Mouse (Mus musculus): ENCODE data around the gene Mier2. TPM values are rescaled to one million over a fixed set of nuclear protein-coding genes. Genes with fewer than 3 reads are reported as not detected.

Mier2 gene
- polyA plus RNA-seq, 1 experiment, result 40.1 TPM

DNA sequence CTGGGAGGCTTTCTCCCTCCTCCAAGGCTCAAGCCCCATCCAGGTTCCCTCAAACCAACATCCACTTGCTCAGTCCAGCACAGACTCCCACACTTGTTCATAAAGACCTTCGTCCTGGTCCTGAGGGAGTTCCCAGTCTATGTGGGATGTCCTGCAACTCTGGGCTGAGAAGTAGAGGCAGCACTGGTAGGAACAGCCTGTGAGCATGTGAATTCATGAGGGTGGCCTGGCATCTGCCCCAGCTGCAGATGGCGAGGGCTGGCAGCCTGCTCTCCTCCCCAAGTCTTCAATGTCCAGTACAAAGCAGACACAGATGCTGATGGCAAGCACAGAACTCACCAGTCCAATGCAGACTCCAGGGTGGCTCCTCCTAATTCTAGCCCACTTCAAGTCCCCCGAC, 16.7 kb downstream of the Mier2 start:
- no peaks in the 10 kb centered on the region; the same call in 1 of the 2 replicates for H3K36me3 ChIP-seq (ENCODE audit: control insufficient read depth, insufficient read depth, low read length, poor library complexity, severe bottlenecking)
- no peak overlapping the region for H3K9ac ChIP-seq (ENCODE audit: low read depth, poor library complexity, severe bottlenecking)
- H3K9me3 ChIP-seq (replicated peaks; ENCODE audit: control insufficient read depth, insufficient read depth, low read length, poor library complexity, severe bottlenecking), result no peaks in the 10 kb centered on the region

DNA sequence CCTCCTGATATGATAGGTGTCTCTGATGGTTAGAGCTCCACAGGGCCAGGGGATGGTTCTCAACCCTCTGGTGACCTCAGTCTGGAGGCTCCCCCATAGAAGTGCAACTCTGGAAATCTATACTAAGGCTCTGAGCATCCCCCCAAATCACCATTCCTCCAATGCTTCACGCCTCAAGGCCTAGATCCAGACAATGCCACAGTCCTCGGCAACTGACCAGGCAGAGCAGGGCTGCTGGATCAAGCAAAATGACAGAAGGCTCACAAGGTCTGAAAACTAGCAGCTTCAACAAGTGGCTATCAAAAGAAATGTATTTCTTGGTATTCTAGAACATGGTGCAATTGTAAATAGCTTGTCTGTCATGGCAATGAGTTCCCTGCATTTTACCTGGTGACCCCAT, 17.2 kb downstream of the Mier2 start:
- H3K27ac ChIP-seq (ENCODE audit: insufficient read depth, low read length), result no peak overlapping the region

More for the DNA sequence above, 16.7 kb downstream of the Mier2 start:
- Histone ChIP-seq H3K4me1 (ENCODE audit: control insufficient read depth, insufficient read depth, low read length) (no peaks in the 10 kb centered on the region), H3K4me3 (ENCODE audit: low read depth, low read length) (no peak overlapping the region), H3K27ac (ENCODE audit: insufficient read depth, low read length) (no peak overlapping the region), H3K27me3 (ENCODE audit: control insufficient read depth, insufficient read depth, low read length, poor library complexity, severe bottlenecking) (no peaks in the 10 kb centered on the region)
- no peak for TF ChIP-seq POLR2A (IDR thresholded peaks at IDR 0.05; ENCODE audit: insufficient read depth, low read length)
- TF ChIP-seq EP300 (IDR thresholded peaks at IDR 0.05; ENCODE audit: insufficient read depth, low read depth, low read length), result no peak
- no peak for TF ChIP-seq CTCF (IDR thresholded peaks at IDR 0.05; ENCODE audit: low read depth, low read length)

DNA sequence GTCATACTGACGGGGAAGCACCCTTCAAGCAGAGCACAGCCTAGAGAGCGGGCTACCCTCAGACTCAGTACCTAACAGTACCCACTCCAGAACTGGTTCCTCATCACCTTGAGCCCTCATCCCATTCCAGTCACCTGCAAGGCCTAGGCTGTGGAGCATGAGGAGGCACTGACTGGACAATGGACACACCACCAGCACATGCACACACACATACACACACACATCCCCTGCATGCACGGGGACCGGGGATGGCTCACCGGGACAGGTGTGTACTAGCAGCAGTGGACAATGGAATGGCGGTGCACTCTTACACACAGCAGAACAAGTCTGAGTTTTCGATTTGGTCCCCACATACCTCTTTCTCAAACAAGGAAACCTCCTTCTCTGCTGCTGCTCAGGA, 17.7 kb downstream of the Mier2 start:
- TF ChIP-seq EP300 (IDR thresholded peaks at IDR 0.05; ENCODE audit: insufficient read depth, low read depth, low read length) (no peak), CTCF (IDR thresholded peaks at IDR 0.05; ENCODE audit: low read depth, low read length) (no peak), POLR2A (IDR thresholded peaks at IDR 0.05; ENCODE audit: insufficient read depth, low read length) (no peak)

More for the DNA sequence above, 17.2 kb downstream of the Mier2 start:
- H3K36me3 ChIP-seq (ENCODE audit: control insufficient read depth, insufficient read depth, low read length, poor library complexity, severe bottlenecking), result no peaks in the 10 kb centered on the region; the same call in 1 of the 2 replicates
- H3K4me3 ChIP-seq (ENCODE audit: low read depth, low read length), result no peak overlapping the region
- H3K4me1 ChIP-seq (ENCODE audit: control insufficient read depth, insufficient read depth, low read length), result no peaks in the 10 kb centered on the region
- H3K27me3 ChIP-seq (ENCODE audit: control insufficient read depth, insufficient read depth, low read length, poor library complexity, severe bottlenecking), result no peaks in the 10 kb centered on the region
- H3K9ac ChIP-seq (ENCODE audit: low read depth, poor library complexity, severe bottlenecking), result no peak overlapping the region
- H3K9me3 ChIP-seq (replicated peaks; ENCODE audit: control insufficient read depth, insufficient read depth, low read length, poor library complexity, severe bottlenecking), result no peaks in the 10 kb centered on the region
- no peak for TF ChIP-seq EP300 (IDR thresholded peaks at IDR 0.05; ENCODE audit: insufficient read depth, low read depth, low read length)
- no peak for TF ChIP-seq POLR2A (IDR thresholded peaks at IDR 0.05; ENCODE audit: insufficient read depth, low read length)
- no peak for TF ChIP-seq CTCF (IDR thresholded peaks at IDR 0.05; ENCODE audit: low read depth, low read length)

GRCm38 (mm10) chr10:79536461-79537080, 18.4 kb downstream of the Mier2 start:
- Histone ChIP-seq H3K4me3 (ENCODE audit: low read depth, low read length) (no peak overlapping the region), H3K9me3 (replicated peaks; ENCODE audit: control insufficient read depth, insufficient read depth, low read length, poor library complexity, severe bottlenecking) (no peaks in the 10 kb centered on the region), H3K27me3 (ENCODE audit: control insufficient read depth, insufficient read depth, low read length, poor library complexity, severe bottlenecking) (no peaks in the 10 kb centered on the region), H3K4me1 (ENCODE audit: control insufficient read depth, insufficient read depth, low read length) (no peaks in the 10 kb centered on the region), H3K9ac (ENCODE audit: low read depth, poor library complexity, severe bottlenecking) (no peak overlapping the region), H3K36me3 (ENCODE audit: control insufficient read depth, insufficient read depth, low read length, poor library complexity, severe bottlenecking) (no peaks in the 10 kb centered on the region; the same call in 1 of the 2 replicates), H3K27ac (ENCODE audit: insufficient read depth, low read length) (no peak overlapping the region)
- TF ChIP-seq CTCF (IDR thresholded peaks at IDR 0.05; ENCODE audit: low read depth, low read length) (no peak), POLR2A (IDR thresholded peaks at IDR 0.05; ENCODE audit: insufficient read depth, low read length) (no peak), EP300 (IDR thresholded peaks at IDR 0.05; ENCODE audit: insufficient read depth, low read depth, low read length) (no peak)

More for the DNA sequence above, 17.7 kb downstream of the Mier2 start:
- no peak overlapping the region for H3K9ac ChIP-seq (ENCODE audit: low read depth, poor library complexity, severe bottlenecking)
- H3K36me3 ChIP-seq (ENCODE audit: control insufficient read depth, insufficient read depth, low read length, poor library complexity, severe bottlenecking), result no peaks in the 10 kb centered on the region; the same call in 1 of the 2 replicates
- no peak overlapping the region for H3K27ac ChIP-seq (ENCODE audit: insufficient read depth, low read length)
- H3K4me3 ChIP-seq (ENCODE audit: low read depth, low read length), result no peak overlapping the region
- no peaks in the 10 kb centered on the region for H3K4me1 ChIP-seq (ENCODE audit: control insufficient read depth, insufficient read depth, low read length)
- H3K27me3 ChIP-seq (ENCODE audit: control insufficient read depth, insufficient read depth, low read length, poor library complexity, severe bottlenecking), result no peaks in the 10 kb centered on the region
- no peaks in the 10 kb centered on the region for H3K9me3 ChIP-seq (replicated peaks; ENCODE audit: control insufficient read depth, insufficient read depth, low read length, poor library complexity, severe bottlenecking)

GRCm38 (mm10) chr10:79535431-79535830, 19.6 kb downstream of the Mier2 start:
- Histone ChIP-seq H3K9me3 (replicated peaks; ENCODE audit: control insufficient read depth, insufficient read depth, low read length, poor library complexity, severe bottlenecking) (no peaks in the 10 kb centered on the region), H3K27me3 (ENCODE audit: control insufficient read depth, insufficient read depth, low read length, poor library complexity, severe bottlenecking) (no peaks in the 10 kb centered on the region), H3K9ac (ENCODE audit: low read depth, poor library complexity, severe bottlenecking) (no peak overlapping the region), H3K4me1 (ENCODE audit: control insufficient read depth, insufficient read depth, low read length) (no peaks in the 10 kb centered on the region), H3K4me3 (ENCODE audit: low read depth, low read length) (no peak overlapping the region), H3K27ac (ENCODE audit: insufficient read depth, low read length) (no peak overlapping the region), H3K36me3 (ENCODE audit: control insufficient read depth, insufficient read depth, low read length, poor library complexity, severe bottlenecking) (no peaks in the 10 kb centered on the region)
- TF ChIP-seq EP300 (IDR thresholded peaks at IDR 0.05; ENCODE audit: insufficient read depth, low read depth, low read length), result no peak
- no peak for TF ChIP-seq POLR2A (IDR thresholded peaks at IDR 0.05; ENCODE audit: insufficient read depth, low read length)
- TF ChIP-seq CTCF (IDR thresholded peaks at IDR 0.05; ENCODE audit: low read depth, low read length), result no peak

- TF ChIP-seq POLR2A (IDR thresholded peaks at IDR 0.05; ENCODE audit: insufficient read depth, low read length) (no peak), EP300 (IDR thresholded peaks at IDR 0.05; ENCODE audit: insufficient read depth, low read depth, low read length) (no peak), CTCF (IDR thresholded peaks at IDR 0.05; ENCODE audit: low read depth, low read length) (no peak)
- no peak overlapping the region for H3K27ac ChIP-seq (ENCODE audit: insufficient read depth, low read length)
- H3K9me3 ChIP-seq (replicated peaks; ENCODE audit: control insufficient read depth, insufficient read depth, low read length, poor library complexity, severe bottlenecking), result no peaks in the 10 kb centered on the region
- no peaks in the 10 kb centered on the region for H3K36me3 ChIP-seq (ENCODE audit: control insufficient read depth, insufficient read depth, low read length, poor library complexity, severe bottlenecking)
- no peaks in the 10 kb centered on the region for H3K4me1 ChIP-seq (ENCODE audit: control insufficient read depth, insufficient read depth, low read length)
- H3K9ac ChIP-seq (ENCODE audit: low read depth, poor library complexity, severe bottlenecking), result no peak overlapping the region
- H3K27me3 ChIP-seq (ENCODE audit: control insufficient read depth, insufficient read depth, low read length, poor library complexity, severe bottlenecking), result no peaks in the 10 kb centered on the region
- no peak overlapping the region for H3K4me3 ChIP-seq (ENCODE audit: low read depth, low read length)
These were observed 20.6 kb downstream of the Mier2 start for GRCm38 (mm10) chr10:79534426-79534825.

Data from ES-Bruce4 (cell line).